Mouse (Mus musculus) neutrophil, adult 5-6 weeks (primary cell): ENCODE measurements around the gene Gata3. TPM values are rescaled to one million over a fixed set of nuclear protein-coding genes. Genes with fewer than 3 reads are reported as not detected.

Experiments used
- total RNA-seq: library from RNA; stranded (forward); fragments of 200-1000 nt; gene quantifications from 2 replicates; pipeline ENCODE4 v1.2.3, GENCODE M21; 2017

Gene Gata3
- total RNA-seq, 1 experiment from 2014 or later = 2.7 TPM

Other genes starting within 250 kb of the Gata3 start
- gene 4930412O13Rik, start 8.8 kb downstream of the Gata3 start, total RNA-seq = not detected in 2 replicates
- gene 9230102O04Rik, start 494 bp downstream of the Gata3 start, total RNA-seq = not detected in 2 replicates
- 9.9 and 10.2 TPM in 2 replicates for gene Taf3, start 158.6 kb upstream of the Gata3 start, total RNA-seq
- 196 and 203 TPM in 2 replicates for gene Atp5c1, start 190.5 kb upstream of the Gata3 start, total RNA-seq
- 53.8 and 66.2 TPM in 2 replicates for gene Kin, start 190.6 kb upstream of the Gata3 start, total RNA-seq
- gene Itih2, start 241.4 kb upstream of the Gata3 start, total RNA-seq = not detected in 2 replicates